Mouse (Mus musculus) mature B cell (primary cell): ENCODE results near the gene Pcca.

Experiments used
- in situ Hi-C: fragments of 300-500 bp; cut with MboI; formaldehyde crosslinking; loops from 2 replicates; pipeline ENCODE4 v1.14.3; 2019

Pcca gene

GRCm38 (mm10) chr14:122883821-122884584, 349.9 kb downstream of the Pcca start:
- in situ Hi-C loops, result no loop called here

DNA sequence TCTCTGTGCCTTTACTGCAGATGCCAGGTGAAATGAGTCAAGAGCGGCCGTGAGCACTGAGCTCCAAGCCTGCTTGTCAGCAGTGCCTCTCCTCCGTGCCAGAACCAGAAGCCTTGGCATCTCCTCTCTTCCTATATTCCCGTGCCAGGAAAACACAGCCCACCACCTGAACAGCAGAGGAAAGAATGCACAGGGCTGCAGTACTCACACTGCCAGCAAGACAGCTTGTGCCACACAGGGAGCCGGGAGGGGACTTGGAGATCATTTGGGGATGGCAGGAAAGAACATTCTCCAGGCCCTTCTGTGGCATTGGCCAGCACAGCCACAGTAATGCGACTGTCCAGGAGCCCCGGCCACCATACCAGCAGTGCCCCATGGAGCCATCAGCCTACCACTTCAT, 351.8 kb downstream of the Pcca start:
- in situ Hi-C loops, result no loop called here

- in situ Hi-C loops, result no loop called here
Observed at GRCm38 (mm10) chr14:122887278-122887677, 353.2 kb downstream of the Pcca start.

DNA sequence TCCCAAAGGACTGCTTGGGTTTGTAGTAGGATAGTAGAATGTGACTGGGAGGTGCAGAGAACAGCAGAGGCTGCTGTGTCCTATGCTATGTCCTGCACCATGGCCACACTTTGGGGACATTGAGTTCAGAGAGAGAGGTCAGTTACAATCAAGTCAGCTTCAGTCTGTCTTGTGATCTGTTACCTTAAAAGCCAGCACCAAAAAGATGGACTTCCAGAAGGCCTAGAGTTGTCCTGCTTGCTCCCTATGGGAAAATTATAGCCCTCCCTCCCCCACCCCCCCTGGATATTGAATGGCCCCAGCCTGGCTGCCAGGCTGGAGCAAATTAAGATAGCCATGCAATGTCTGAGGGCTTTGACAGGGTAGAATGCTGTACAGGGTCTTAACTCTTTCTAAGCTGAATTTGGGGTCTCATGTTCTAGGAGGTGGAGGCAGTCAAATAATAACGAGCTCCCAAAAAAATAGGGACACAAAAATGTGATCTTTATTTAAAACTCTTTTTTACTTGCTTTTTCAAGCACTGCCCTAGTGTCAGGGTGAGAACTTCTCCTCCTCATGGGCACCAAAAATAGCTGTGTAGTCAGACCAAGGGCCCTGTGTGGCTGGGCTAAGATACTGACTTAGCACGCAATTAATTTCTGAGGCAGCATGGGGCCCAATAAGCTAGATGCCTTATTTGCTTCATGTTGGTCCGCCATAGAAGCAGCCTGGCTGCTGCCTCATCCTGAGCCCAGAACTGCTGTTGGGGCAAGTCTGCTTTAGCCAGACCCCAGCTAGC, 353.8 kb downstream of the Pcca start:
- in situ Hi-C loops, result no loop called here

GRCm38 (mm10) chr14:122888480-122888872, 354.4 kb downstream of the Pcca start:
- in situ Hi-C loops, result no loop called here

GRCm38 (mm10) chr14:122891470-122891968, 357.4 kb downstream of the Pcca start:
- in situ Hi-C loops, result no loop called here

GRCm38 (mm10) chr14:122896106-122896505, 362.0 kb downstream of the Pcca start:
- in situ Hi-C loops, result no loop called here

DNA sequence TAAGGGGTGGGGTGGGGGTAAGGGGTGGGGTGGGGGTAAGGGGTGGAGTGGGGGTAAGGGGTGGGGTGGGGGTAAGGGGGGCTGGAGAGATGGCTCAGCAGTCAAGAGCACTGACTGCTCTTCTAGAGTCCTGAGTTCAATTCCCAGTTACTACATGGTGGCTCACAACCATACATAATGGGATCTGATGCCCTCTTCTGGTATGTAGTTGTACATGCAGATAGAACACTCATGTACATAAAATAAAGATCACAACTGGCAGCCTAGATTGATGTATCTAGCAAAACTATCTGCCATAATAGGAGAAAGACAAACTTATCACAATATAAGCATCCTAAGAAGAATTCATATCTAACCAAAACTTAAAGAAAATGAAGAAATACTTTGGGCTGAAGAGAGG, 364.4 kb downstream of the Pcca start:
- in situ Hi-C loops, result no loop called here

DNA sequence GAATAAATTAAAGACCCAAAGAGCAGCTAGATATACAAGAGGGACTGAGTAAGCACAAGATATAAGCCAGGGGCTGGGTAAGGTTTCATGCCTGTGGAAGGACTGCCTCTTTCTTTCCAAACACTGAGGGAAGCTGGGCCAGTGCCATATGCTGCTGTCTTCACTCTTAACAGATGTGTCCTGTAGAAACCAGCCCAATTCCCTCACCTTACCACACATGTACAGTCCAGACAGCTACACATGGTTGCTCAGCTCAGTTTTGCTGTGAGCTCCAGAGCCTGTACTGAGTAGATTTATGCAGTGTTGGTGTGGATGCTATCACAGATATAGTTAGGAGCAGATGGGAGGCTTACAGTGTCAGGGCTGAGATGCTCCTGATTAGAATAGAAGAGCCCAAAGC, 366.6 kb downstream of the Pcca start:
- in situ Hi-C loops, result no loop called here

DNA sequence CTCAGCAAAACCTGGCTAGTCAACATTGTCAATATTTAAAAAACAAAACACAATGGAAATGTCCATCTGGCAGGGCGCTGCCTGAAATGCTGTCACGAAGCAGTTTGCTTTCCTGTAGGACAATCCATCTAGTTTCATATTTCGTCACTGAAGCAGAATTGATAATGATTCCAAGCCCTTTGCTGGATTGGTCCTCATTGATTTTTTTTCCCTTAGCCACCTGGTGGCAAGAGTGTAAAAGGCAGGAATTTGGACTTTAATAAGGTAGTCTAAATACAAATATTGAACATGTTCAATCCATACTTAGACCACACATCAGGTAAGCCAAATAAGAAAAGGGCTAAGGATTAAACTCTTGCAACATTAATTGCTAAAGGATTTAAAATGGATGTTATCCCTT, 367.1 kb downstream of the Pcca start:
- in situ Hi-C loops, result no loop called here

GRCm38 (mm10) chr14:122901715-122902114, 367.6 kb downstream of the Pcca start:
- in situ Hi-C loops, result no loop called here

- in situ Hi-C loops, result no loop called here
Observed at GRCm38 (mm10) chr14:122902136-122902535, 368.0 kb downstream of the Pcca start.

GRCm38 (mm10) chr14:122902884-122903283, 368.8 kb downstream of the Pcca start:
- in situ Hi-C loops, result no loop called here

DNA sequence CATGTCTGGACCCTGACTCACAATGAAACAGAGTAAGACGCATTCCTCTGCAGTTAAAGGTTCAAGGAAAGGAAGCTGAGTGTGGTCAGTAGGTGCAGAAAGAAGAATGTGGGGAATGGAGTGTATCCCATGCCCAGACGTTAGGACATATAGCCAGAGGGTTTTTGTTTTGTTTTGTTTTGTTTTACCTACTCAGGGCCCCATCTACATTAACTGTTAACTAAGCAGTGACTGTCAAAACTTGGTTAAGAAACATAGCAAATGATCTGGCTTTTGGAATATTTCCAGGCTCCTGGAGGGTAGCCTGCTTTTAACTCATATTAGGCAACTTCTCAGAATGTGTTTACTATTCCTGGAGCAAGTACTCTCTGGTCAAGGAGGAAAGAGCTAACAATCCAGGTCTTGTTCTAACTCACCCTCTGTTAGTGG, 369.8 kb downstream of the Pcca start:
- in situ Hi-C loops, result no loop called here

DNA sequence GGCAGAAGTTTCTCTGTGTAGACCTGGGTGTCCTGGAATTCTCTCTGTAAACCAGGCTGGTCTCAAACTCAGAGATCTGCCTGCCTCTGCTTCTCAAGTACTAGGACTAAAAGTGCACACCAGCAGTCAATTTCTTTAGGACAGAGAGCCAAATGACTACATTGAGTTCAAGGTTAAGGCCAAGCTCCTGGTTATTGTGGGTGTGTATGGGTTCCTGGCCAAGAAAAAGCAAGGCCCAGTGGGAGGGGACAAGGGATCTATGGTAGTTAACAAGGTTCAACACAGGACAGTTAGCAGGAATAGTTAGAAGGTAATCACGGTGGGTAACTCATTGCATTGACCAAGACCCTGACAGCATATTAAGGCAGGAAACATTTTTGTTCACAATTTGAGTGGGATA, 370.9 kb downstream of the Pcca start:
- in situ Hi-C loops, result no loop called here

- in situ Hi-C loops, result no loop called here
Observed at GRCm38 (mm10) chr14:122908075-122908474, 374.0 kb downstream of the Pcca start.

GRCm38 (mm10) chr14:122909368-122910091, 375.4 kb downstream of the Pcca start:
- in situ Hi-C loops, result no loop called here

DNA sequence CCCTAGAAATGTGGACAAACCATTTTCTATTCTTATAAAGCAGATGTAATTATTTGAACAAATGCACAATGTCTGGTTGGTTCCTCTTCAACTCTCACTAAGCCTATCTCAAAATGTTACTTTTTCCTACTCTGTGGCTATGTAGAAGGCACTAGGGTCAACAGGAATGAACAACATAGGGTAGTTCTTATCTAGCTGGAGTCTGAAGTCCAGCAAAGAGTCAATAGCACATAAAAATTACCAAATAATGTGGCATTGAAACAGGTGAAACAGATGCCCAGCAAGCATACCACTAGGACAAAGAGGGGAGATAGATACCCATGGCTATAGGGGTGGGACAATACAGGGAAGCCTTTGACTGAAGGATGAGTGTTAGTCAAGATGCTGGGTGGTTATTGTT, 377.1 kb downstream of the Pcca start:
- in situ Hi-C loops, result no loop called here

DNA sequence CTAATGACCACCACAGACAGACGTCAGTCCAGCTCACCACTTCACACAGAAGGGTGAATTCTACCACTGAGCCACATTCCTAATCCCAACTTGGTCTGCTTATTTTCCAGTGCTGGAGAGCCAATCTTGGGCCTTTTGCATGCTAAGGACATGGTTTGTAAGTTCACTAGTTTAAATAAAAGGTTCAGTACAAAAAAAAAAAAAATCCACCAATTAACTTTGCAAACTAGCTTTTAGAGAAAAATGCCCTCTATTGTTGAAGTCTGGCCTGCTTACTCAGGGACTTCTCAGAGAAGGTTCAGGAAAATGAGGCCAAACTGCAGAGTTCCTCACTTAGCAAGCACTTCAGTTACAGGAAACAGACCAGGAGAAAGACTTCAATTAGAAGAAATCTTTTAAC, 378.0 kb downstream of the Pcca start:
- in situ Hi-C loops, result no loop called here

- in situ Hi-C loops, result no loop called here
Observed at GRCm38 (mm10) chr14:122912812-122913498, 378.8 kb downstream of the Pcca start.

DNA sequence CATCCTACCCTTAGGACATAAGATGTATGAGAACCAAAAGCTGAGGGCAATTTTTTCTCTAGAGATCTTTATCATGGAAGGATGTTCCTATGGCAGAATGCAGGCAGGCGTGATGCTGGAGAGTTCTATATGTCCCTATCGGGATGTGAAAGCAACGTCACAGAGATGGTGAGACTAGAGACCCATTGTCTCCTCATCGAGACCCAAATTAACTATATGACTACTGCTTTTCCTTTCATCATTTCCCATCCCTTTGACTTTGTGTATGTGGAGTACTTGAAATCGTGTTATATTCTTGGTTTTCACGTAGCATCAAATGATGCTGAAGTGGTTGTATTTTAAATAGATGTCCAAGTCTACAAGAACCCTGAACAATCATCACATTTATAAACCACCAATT, 379.5 kb downstream of the Pcca start, which contains the start of gene Ggact:
Gene Ggact (minus strand): TSS at position 101 of the 400 bp plus-strand sequence.
- in situ Hi-C loops, result no loop called here

- in situ Hi-C loops, result no loop called here
Observed at GRCm38 (mm10) chr14:122917676-122918075, 383.6 kb downstream of the Pcca start.
